Mouse (Mus musculus) yolk sac, embryonic 10.5 days (tissue): ENCODE results near the gene Poldip2.

Experiments
- DNase-seq: peaks from one replicate; pipeline ENCODE4 v3.0.0-alpha.2; 2017; ENCODE audit warnings: low spot score

Poldip2 gene

GRCm38 (mm10) chr11:78544449-78545111 is 32.6 kb downstream of the Poldip2 start:
- no peak for DNase-seq

GRCm38 (mm10) chr11:78545181-78545580 is 33.2 kb downstream of the Poldip2 start:
- no peak for DNase-seq

DNA sequence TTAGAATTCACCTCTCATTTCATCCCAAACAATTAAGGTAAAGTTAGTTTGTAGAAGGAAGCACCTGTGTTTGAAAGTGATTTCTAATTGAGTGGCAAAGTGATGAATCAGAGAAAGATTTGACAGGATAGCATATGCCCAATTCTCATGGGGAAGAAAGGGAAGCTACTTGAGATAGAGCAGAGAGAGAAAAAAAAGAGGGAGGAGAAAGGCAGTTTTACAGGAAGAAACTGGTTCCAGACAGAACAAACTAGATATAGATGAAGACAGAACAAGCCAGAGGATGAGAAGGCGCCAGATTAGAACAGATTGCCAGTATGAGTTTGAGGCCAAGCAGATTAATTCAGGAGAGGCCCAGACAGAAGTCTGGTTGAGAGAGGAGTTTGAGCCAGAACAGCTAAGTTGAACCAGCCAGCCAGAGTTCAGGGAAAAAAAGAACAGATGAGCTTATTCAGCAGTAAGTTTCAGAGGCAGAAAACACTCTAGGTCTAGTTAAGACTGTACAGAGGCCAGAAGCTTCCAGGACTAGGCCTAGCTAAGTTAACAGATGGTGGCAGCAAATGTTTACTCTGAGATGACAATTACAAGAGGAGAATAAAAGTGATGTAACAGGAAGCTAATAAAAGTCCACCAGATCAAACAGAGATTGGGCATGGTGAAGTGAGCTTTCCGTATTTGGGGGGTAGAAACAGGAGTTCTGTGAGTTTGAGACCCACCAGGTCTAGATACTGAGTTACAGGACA is 35.9 kb downstream of the Poldip2 start:
- DNase-seq, result peak; percentile 31

- peak; percentile 64 for DNase-seq
Measured at GRCm38 (mm10) chr11:78549491-78549987, 37.5 kb downstream of the Poldip2 start.

GRCm38 (mm10) chr11:78550168-78551058 is 38.4 kb downstream of the Poldip2 start, which contains the start of gene Tmem97:
Tmem97 (minus strand) TSS chr11:78550777.
- peak; percentile 98 for DNase-seq

DNA sequence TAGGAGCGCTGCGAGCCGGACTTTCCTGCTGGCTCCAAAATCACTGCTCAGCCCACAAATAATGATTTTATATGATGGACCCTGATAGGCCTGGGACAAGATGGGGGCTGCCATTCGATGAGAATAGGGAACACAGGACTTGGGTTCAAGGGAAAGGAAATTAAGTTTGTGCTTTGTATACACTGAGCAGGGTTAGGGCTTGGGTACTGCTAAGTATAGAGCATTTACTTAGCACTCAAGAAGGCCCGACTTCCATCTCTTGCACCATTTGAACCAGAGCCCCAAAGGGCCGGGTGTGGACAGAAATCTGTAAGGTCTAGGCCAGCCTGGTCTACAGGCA is 39.0 kb downstream of the Poldip2 start:
- no peak for DNase-seq

DNA sequence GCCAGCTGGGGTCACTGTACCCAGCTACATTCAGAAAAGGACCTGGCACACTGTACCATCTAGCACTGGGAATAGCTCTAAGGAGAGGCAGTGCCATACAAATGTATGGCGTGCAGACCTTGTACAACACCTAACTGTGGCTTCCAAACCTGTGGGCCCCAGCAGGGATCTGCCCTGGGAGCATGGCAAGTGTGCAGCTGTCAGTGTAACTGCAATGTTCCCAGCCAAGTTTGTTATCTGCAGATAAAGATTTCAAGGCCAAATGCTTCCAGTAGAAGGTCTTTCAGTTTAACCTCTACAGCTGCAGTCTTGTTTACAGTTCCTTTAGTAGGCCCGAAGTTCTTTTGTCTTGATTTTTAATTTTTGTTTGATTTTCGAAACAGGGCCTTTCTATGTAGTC is 43.6 kb downstream of the Poldip2 start:
- no peak for DNase-seq

DNA sequence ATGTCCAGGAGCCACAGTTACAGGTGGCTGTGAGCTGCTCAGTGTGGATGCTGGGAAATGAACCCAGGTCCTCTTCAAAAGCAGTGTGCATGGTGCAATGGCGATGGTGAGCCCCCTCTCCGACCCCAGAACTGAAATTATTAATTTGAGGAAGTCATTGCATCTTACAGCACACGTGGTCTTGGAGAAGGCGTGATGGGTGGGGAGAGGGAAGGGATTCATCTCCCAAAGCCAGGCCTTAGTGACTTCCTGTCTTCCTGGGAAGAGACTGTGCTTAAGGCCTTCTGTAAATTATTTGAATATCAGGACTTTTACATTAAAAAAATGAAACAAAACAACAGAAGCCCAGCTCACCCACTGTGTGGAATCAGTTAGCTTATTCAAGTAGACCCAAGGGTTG is 44.1 kb downstream of the Poldip2 start:
- no peak for DNase-seq

GRCm38 (mm10) chr11:78557241-78557640 is 45.2 kb downstream of the Poldip2 start:
- no peak for DNase-seq

- DNase-seq, result peak; percentile 37
Measured at GRCm38 (mm10) chr11:78560447-78560846, 48.5 kb downstream of the Poldip2 start.

- DNase-seq, result peak; percentile 61
Measured at GRCm38 (mm10) chr11:78566775-78567174, 54.8 kb downstream of the Poldip2 start.

DNA sequence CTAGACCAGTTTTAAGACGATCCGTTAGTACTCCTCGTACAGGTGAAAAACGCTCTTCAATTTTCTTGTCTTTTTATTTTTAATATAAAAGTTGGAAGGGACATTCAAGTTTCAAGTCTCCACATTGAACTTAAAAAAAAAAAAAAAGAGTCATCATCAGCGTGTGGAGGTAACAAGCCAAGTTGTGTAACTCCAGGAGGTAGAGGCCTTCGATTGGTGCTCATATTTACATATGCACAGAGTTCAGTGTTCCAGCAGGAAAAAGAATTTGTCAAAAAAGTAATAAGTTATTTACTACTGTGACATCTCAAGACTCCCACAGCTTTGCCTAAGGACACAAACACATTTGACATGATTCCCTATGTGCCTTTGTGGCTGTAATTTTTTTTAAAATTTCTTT is 55.6 kb downstream of the Poldip2 start:
- no peak for DNase-seq

GRCm38 (mm10) chr11:78568827-78569226 is 56.8 kb downstream of the Poldip2 start:
- DNase-seq, result no peak

GRCm38 (mm10) chr11:78569806-78570205 is 57.8 kb downstream of the Poldip2 start:
- no peak for DNase-seq

DNA sequence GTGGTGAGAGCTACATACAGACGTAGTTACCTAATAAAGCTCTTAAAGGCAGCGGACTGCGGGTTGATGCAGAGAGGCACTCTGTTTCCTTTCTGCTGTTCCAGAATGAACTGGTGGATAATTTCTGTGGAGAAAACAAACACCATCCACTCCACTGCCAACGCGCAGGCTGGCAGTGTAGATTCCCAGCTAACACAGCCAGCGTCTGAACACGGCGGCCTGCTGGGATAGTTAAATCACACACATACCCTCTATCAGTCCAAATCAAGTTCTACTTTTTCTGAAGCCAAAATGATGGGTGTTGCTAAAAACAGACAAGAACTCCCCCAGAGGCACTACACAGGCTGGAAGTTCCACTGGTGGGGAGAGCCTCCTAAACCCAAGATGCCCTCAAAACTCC is 59.4 kb downstream of the Poldip2 start:
- no peak for DNase-seq

GRCm38 (mm10) chr11:78571854-78572253 is 59.9 kb downstream of the Poldip2 start:
- no peak for DNase-seq
